Mouse (Mus musculus) erythroblast, embryonic 14.5 days (primary cell): ENCODE results near the gene Bglap.

Experiments
- GATA1 ChIP-seq: IDR thresholded peaks from 2 replicates; pipeline ENCODE4 v1.6.1; 2012; ENCODE audit warnings: low read length, inconsistent platforms, mixed read lengths
- TAL1 ChIP-seq: IDR thresholded peaks from 3 replicates; pipeline ENCODE4 v1.6.1; 2012; ENCODE audit warnings: low read length, inconsistent platforms, mixed read lengths

DNA sequence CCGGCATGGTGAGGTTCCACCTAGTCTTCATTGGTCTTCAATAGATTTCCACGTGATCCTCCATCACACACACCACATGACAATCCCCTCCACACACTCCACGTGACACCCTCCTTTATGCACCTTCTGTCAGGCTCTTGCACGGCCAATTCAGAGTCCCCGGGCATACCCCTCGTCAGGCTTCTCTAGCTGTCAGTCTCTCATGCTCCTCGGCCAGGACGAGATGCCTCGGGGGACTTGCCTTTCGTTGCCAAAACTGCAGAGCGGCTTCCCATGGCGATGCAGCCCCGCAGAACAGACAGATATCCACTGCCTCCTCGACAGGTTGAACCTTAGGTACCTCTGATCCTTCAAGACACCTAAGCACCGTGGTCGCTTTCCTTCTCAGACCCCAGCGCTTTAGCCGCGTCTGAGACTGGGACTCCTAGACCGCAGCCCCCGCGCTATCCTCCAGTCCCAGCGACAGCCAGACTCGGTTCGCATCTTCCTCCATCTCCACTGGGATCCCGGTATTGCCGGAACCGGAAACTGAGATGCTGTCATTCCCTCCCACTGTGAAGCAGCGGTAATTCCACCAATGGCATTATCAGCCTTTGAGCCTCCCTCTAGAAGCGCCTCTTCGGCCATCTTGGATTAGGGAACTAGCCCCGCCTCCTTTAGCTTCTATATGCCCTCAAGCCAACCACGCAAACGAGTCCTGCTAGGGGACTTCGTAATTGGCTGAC, 40.5 kb upstream of the Bglap start, which contains the start of gene Slc25a44:
- TF ChIP-seq GATA1 (no peak), TAL1 (no peak)
